Mouse (Mus musculus) lung, embryonic 14.5 days (tissue): ENCODE results near the gene Tifa. TPM values are rescaled to one million over a fixed set of nuclear protein-coding genes. Genes with fewer than 3 reads are reported as not detected.
A peak's percentile ranks its signal among the peaks of the same experiment; 100 is the strongest.

Source experiments
- ATAC-seq: fragments of 200-750 bp; cut with Nextera tagmentation; 2 replicates; pipeline ENCODE4 v1.8.0; 2017; ENCODE audit warnings: mild to moderate bottlenecking, moderate TSS enrichment, moderate library complexity; ENCODE audit not compliant: insufficient read depth
- DNase-seq: peaks from one replicate; pipeline ENCODE4 v3.0.0-alpha.2; 2015
- H3K27ac ChIP-seq: fragments of 300-500 bp; sonication (generic); 2 replicates; pipeline ENCODE4 v1.5.1; 2014; ENCODE audit warnings: low read depth, mild to moderate bottlenecking, moderate library complexity
- H3K27me3 ChIP-seq: fragments of 300-500 bp; sonication (generic); 2 replicates; pipeline ENCODE4 v1.6.1; 2014; ENCODE audit warnings: low read length, control low read depth; ENCODE audit not compliant: insufficient read depth
- H3K36me3 ChIP-seq: fragments of 300-500 bp; sonication (generic); 2 replicates; pipeline ENCODE4 v1.6.1; 2014; ENCODE audit warnings: control low read depth; ENCODE audit not compliant: insufficient read depth
- H3K4me1 ChIP-seq: fragments of 300-500 bp; sonication (generic); 2 replicates; pipeline ENCODE4 v1.6.1; 2014; ENCODE audit warnings: antibody characterized with exemption, control low read depth; ENCODE audit not compliant: insufficient read depth
- H3K4me2 ChIP-seq: fragments of 300-500 bp; sonication (generic); 2 replicates; pipeline ENCODE4 v1.6.1; 2014; ENCODE audit warnings: mild to moderate bottlenecking
- H3K4me3 ChIP-seq: fragments of 300-500 bp; sonication (generic); 2 replicates; pipeline ENCODE4 v1.5.1; 2014; ENCODE audit warnings: low read depth, low read length
- H3K9ac ChIP-seq: fragments of 300-500 bp; sonication (generic); 2 replicates; pipeline ENCODE4 v1.6.1; 2014
- H3K9me3 ChIP-seq: fragments of 300-500 bp; sonication (generic); 2 replicates; pipeline ENCODE4 v1.6.1; 2016; ENCODE audit warnings: low read depth, low read length, control low read depth
- CTCF ChIP-seq: IDR thresholded peaks from 2 replicates; pipeline ENCODE4 v1.5.1; 2016; ENCODE audit warnings: antibody characterized with exemption, low read depth
- WGBS: fragments of 180-500 bp; shearing (Covaris S2); extraction: QIAGEN DNeasy Blood & Tissue Kit; methylation state at CpG from one replicate; pipeline ENCODE4 v1.1.7; 2014; 5-methylcytosine and 5-hydroxymethylcytosine counted together
- polyA plus RNA-seq: library from polyadenylated mRNA; unstranded; fragments of >200 nt; fragmentation: Nextera tagmentation; extraction: Ambion mirVana; gene quantifications from 2 replicates; pipeline ENCODE4 v1.2.1, GENCODE M21; 2014

Gene Tifa
- polyA plus RNA-seq, 1 experiment from 2014 or later: 4.3 TPM

DNA sequence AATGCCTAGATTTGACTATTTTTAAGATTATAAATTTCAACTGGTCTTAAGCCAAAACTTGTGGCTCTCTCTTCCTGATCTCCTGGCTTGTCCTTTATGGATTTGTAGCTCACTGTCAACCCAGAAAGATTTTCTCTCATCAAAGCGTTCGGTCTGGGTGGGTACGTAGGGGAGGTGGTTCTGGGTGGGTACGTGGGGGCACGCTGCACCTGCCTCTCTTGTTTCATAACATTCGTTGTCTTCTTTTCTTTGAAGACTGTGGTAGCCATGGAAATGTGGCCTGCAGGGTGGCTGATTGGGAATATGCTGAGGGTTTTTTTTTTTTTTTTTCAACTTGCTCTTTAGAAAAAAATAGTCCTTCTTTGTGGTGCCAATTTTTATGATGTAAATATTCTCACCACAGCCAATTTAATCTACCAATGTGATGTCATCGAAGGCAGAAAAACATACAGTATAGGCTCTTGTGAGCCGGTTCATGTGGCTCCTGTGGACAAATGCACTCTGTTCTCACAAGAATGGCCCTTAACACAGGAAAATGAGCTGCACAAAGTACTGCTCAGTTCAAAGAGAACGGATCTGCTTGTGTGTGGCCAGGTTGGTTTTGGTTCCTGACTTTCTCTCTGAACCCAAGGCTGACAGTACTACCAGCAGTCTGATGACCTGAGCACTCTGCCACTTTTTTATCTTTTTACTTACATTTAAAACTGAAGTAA lies 78.6 kb downstream of the Tifa start:
- peaks cover 2% of the 10 kb centered on the region; the same call in 1 of the 2 replicates for H3K4me1 ChIP-seq
- no peak overlapping the region for H3K4me3 ChIP-seq
- DNase-seq: no peak
- WGBS: 75% methylated on average over 9 of the region's 9 CpGs
- H3K27me3 ChIP-seq: no peaks in the 10 kb centered on the region
- no peak for ATAC-seq
- TF ChIP-seq CTCF: no peak
- no peak overlapping the region for H3K27ac ChIP-seq
- no peak overlapping the region for H3K9ac ChIP-seq
- H3K9me3 ChIP-seq: no peaks in the 10 kb centered on the region
- no peaks in the 10 kb centered on the region for H3K36me3 ChIP-seq
- no peak overlapping the region for H3K4me2 ChIP-seq

GRCm38 (mm10) chr3:127868880-127869279 lies 79.3 kb downstream of the Tifa start:
- ATAC-seq: no peak
- TF ChIP-seq CTCF: no peak
- WGBS: 68% methylated on average over 5 of the region's 5 CpGs
- H3K9ac ChIP-seq: no peak overlapping the region
- no peak overlapping the region for H3K4me2 ChIP-seq
- H3K27ac ChIP-seq: no peak overlapping the region
- no peaks in the 10 kb centered on the region for H3K27me3 ChIP-seq
- no peak for DNase-seq
- H3K36me3 ChIP-seq: no peaks in the 10 kb centered on the region
- no peaks in the 10 kb centered on the region for H3K4me1 ChIP-seq
- H3K9me3 ChIP-seq: no peaks in the 10 kb centered on the region
- no peak overlapping the region for H3K4me3 ChIP-seq

DNA sequence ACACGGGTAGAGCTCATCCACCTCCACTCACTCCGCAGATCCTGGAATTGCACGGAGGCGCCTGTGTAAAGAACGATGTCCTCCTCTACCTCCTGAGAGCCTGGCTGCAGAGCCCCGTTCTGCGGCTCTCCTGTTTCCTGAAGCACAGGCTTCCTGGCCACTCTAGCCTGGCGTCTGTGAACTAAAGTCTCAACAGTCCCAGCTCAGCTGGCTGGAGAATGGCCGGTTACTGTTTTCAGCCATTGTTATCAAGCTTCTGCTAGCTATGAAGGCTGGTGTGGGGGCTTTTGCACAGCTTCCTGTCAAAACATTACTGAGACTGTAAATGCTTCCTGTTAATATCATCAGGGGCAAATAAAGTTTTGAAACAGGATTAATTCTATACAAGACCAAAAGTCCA lies 82.0 kb downstream of the Tifa start:
- Histone ChIP-seq H3K4me3 (no peak overlapping the region), H3K4me2 (no peak overlapping the region), H3K27me3 (no peaks in the 10 kb centered on the region), H3K27ac (no peak overlapping the region), H3K9ac (no peak overlapping the region), H3K9me3 (no peaks in the 10 kb centered on the region), H3K4me1 (no peaks in the 10 kb centered on the region), H3K36me3 (no peaks in the 10 kb centered on the region)
- no peak for ATAC-seq
- peak; percentile 41 for DNase-seq
- 56% methylated on average over 9 of the region's 9 CpGs for WGBS
- no peak for TF ChIP-seq CTCF

DNA sequence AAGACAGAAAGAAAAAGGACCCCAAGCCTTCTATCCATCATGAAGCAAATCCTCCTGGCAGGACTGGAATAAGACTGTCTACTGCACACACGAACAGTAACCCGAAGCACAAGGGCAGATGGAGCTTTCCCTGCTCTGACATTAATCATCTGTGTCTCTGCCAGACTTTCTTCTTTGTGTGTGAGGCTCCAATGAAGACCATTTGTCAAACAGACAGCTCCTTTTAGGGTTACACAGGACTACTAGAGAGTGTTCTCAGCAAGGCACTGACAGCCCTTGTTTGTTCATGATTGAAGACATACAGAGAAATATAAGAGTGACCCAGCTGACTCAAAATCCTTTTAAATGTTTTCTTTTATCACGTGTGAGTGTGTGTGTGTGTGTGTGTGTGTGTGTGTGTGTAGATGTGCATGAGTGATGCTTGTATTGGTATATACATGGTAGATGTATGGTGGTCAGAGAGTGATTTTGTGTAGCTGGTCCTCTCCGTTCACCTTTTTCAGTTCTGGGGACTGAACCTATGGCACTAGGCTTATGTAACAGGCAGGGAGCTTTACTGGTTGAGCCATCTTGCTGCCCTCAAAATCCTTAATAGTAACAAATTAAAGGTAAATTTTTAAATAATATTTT lies 84.8 kb downstream of the Tifa start:
- DNase-seq (peak; percentile 33), ATAC-seq (peak; percentile 52; the same call in 1 of the 2 replicates)
- H3K9ac ChIP-seq: no peak overlapping the region
- H3K4me3 ChIP-seq: no peak overlapping the region
- no peak for TF ChIP-seq CTCF
- no peak overlapping the region for H3K4me2 ChIP-seq
- no peaks in the 10 kb centered on the region for H3K9me3 ChIP-seq
- WGBS: 18% methylated on average over 4 of the region's 4 CpGs
- no peaks in the 10 kb centered on the region for H3K36me3 ChIP-seq
- H3K27ac ChIP-seq: no peak overlapping the region
- no peaks in the 10 kb centered on the region for H3K27me3 ChIP-seq
- H3K4me1 ChIP-seq: no peaks in the 10 kb centered on the region

- Histone ChIP-seq H3K4me3 (no peak overlapping the region), H3K4me1 (no peaks in the 10 kb centered on the region), H3K4me2 (no peak overlapping the region), H3K9ac (no peak overlapping the region), H3K27ac (no peak overlapping the region), H3K27me3 (no peaks in the 10 kb centered on the region), H3K9me3 (no peaks in the 10 kb centered on the region), H3K36me3 (no peaks in the 10 kb centered on the region)
- 62% methylated on average over 7 of the region's 7 CpGs for WGBS
- ATAC-seq (no peak), DNase-seq (no peak)
- no peak for TF ChIP-seq CTCF
These were observed 85.5 kb downstream of the Tifa start for GRCm38 (mm10) chr3:127875059-127875458.

GRCm38 (mm10) chr3:127875509-127875908 lies 85.9 kb downstream of the Tifa start:
- 80% methylated on average over 2 of the region's 2 CpGs for WGBS
- no peaks in the 10 kb centered on the region for H3K27me3 ChIP-seq
- no peak for ATAC-seq

DNA sequence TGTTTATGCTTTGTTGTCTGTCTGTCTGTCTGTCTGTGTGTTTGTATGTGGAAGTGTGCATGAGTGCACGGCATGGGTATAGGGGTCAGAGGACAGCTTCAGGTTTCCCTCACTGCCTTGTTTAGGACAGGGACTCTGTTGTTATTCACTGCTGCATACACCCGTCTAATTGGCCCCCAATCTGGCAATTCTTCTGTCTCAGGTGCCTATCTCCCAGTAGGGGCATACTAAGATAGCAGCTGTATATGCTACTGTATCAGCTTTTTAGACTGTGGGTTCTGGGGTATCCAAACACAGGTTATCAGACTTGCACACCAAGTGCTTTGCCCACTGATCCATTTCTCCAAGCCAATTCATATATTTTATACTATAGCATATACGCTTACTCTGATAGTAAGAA lies 90.4 kb downstream of the Tifa start:
- no peak overlapping the region for H3K4me3 ChIP-seq
- DNase-seq: no peak
- H3K27ac ChIP-seq: no peak overlapping the region
- no peaks in the 10 kb centered on the region for H3K36me3 ChIP-seq
- 85% methylated on average over 3 of the region's 3 CpGs for WGBS
- H3K9ac ChIP-seq: no peak overlapping the region
- no peak for ATAC-seq
- H3K9me3 ChIP-seq: no peaks in the 10 kb centered on the region
- H3K27me3 ChIP-seq: no peaks in the 10 kb centered on the region
- TF ChIP-seq CTCF: no peak
- no peak overlapping the region for H3K4me2 ChIP-seq
- H3K4me1 ChIP-seq: no peaks in the 10 kb centered on the region

More at GRCm38 (mm10) chr3:127875509-127875908, 85.9 kb downstream of the Tifa start:
- Histone ChIP-seq H3K4me2 (no peak overlapping the region), H3K27ac (no peak overlapping the region), H3K36me3 (no peaks in the 10 kb centered on the region), H3K4me3 (no peak overlapping the region), H3K9ac (no peak overlapping the region), H3K9me3 (no peaks in the 10 kb centered on the region), H3K4me1 (no peaks in the 10 kb centered on the region)
- no peak for DNase-seq
- TF ChIP-seq CTCF: no peak
